Mouse (Mus musculus): ENCODE data around the gene Ankrd17.

Gene Ankrd17

GRCm38 (mm10) chr5:90353552-90354317 lies 12.6 kb downstream of the Ankrd17 start:
- TF ChIP-seq GATA4 (IDR thresholded peaks at IDR 0.05; ENCODE audit: insufficient replicate concordance, low read length): no peak

GRCm38 (mm10) chr5:90346877-90347276 lies 19.5 kb downstream of the Ankrd17 start:
- TF ChIP-seq GATA4 (IDR thresholded peaks at IDR 0.05; ENCODE audit: insufficient replicate concordance, low read length): no peak

GRCm38 (mm10) chr5:90340847-90341246 lies 25.5 kb downstream of the Ankrd17 start:
- no peak for TF ChIP-seq GATA4 (IDR thresholded peaks at IDR 0.05; ENCODE audit: insufficient replicate concordance, low read length)

GRCm38 (mm10) chr5:90339953-90340343 lies 26.4 kb downstream of the Ankrd17 start:
- TF ChIP-seq GATA4 (IDR thresholded peaks at IDR 0.05; ENCODE audit: insufficient replicate concordance, low read length): no peak

- peak; percentile 71; the same call in 1 of the 2 replicates for TF ChIP-seq GATA4 (IDR thresholded peaks at IDR 0.05; ENCODE audit: insufficient replicate concordance, low read length)
These were observed 27.0 kb downstream of the Ankrd17 start for GRCm38 (mm10) chr5:90339129-90339952.

- no peak for TF ChIP-seq GATA4 (IDR thresholded peaks at IDR 0.05; ENCODE audit: insufficient replicate concordance, low read length)
These were observed 27.9 kb downstream of the Ankrd17 start for GRCm38 (mm10) chr5:90338177-90339091.

GRCm38 (mm10) chr5:90332478-90332877 lies 33.9 kb downstream of the Ankrd17 start:
- TF ChIP-seq GATA4 (IDR thresholded peaks at IDR 0.05; ENCODE audit: insufficient replicate concordance, low read length): no peak

- no peak for TF ChIP-seq GATA4 (IDR thresholded peaks at IDR 0.05; ENCODE audit: insufficient replicate concordance, low read length)
These were observed 35.3 kb downstream of the Ankrd17 start for GRCm38 (mm10) chr5:90331071-90331470.

GRCm38 (mm10) chr5:90298396-90298795 lies 68.0 kb downstream of the Ankrd17 start:
- no peak for TF ChIP-seq GATA4 (IDR thresholded peaks at IDR 0.05; ENCODE audit: insufficient replicate concordance, low read length)

GRCm38 (mm10) chr5:90289887-90290286 lies 76.5 kb downstream of the Ankrd17 start:
- no peak for TF ChIP-seq GATA4 (IDR thresholded peaks at IDR 0.05; ENCODE audit: insufficient replicate concordance, low read length)

GRCm38 (mm10) chr5:90286559-90286958 lies 79.8 kb downstream of the Ankrd17 start:
- TF ChIP-seq GATA4 (IDR thresholded peaks at IDR 0.05; ENCODE audit: insufficient replicate concordance, low read length): no peak

GRCm38 (mm10) chr5:90280061-90280460 lies 86.3 kb downstream of the Ankrd17 start:
- TF ChIP-seq GATA4 (IDR thresholded peaks at IDR 0.05; ENCODE audit: insufficient replicate concordance, low read length): no peak

- no peak for TF ChIP-seq GATA4 (IDR thresholded peaks at IDR 0.05; ENCODE audit: insufficient replicate concordance, low read length)
These were observed 87.0 kb downstream of the Ankrd17 start for GRCm38 (mm10) chr5:90279418-90279817.

- TF ChIP-seq GATA4 (IDR thresholded peaks at IDR 0.05; ENCODE audit: insufficient replicate concordance, low read length): no peak
These were observed 88.9 kb downstream of the Ankrd17 start for GRCm38 (mm10) chr5:90277443-90277842.

- TF ChIP-seq GATA4 (IDR thresholded peaks at IDR 0.05; ENCODE audit: insufficient replicate concordance, low read length): no peak
These were observed 91.6 kb downstream of the Ankrd17 start for GRCm38 (mm10) chr5:90274806-90275205.
